Mouse (Mus musculus) adipocyte (in vitro differentiated cells): ENCODE measurements at regions not wholly inside any gene's neighbourhood (a gene's known extent, or its start where the extent isn't known, plus 50 kb on each side); places are given as distances from the start of the nearest gene placed in this dataset.
A peak's percentile ranks its signal among the peaks of the same experiment; 100 is the strongest.

ENCODE experiments used
- DNase-seq: peaks from one replicate; pipeline ENCODE4 v3.0.0-alpha.2; 2016; ENCODE audit warnings: low spot score

- DNase-seq = peak; percentile 29
Measured at GRCm38 (mm10) chr8:10825192-10825926, 182.9 kb downstream of the Irs2 start.

DNA sequence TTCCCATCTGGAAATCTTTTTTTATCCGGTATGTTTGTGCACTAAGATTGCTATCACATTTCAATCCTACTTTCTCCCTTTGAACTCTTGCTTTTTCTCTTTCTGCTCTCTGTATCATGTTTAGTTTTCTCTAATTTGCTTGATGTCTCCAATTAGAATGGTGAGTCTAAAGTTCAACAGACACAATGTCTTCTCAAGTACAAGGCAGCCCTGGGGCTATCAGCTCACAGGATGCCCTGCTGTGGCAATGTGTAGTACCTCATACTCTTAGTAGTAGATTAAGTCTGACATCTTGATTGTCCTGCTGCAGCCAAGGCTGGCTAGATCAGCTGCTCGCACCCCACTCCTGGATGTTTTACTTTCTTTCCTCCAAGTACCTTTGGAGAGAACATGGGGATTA lies 186.4 kb downstream of the Irs2 start:
- DNase-seq = no peak

- DNase-seq = peak; percentile 70
Measured at GRCm38 (mm10) chr8:10814499-10814898, 193.8 kb downstream of the Irs2 start.

DNA sequence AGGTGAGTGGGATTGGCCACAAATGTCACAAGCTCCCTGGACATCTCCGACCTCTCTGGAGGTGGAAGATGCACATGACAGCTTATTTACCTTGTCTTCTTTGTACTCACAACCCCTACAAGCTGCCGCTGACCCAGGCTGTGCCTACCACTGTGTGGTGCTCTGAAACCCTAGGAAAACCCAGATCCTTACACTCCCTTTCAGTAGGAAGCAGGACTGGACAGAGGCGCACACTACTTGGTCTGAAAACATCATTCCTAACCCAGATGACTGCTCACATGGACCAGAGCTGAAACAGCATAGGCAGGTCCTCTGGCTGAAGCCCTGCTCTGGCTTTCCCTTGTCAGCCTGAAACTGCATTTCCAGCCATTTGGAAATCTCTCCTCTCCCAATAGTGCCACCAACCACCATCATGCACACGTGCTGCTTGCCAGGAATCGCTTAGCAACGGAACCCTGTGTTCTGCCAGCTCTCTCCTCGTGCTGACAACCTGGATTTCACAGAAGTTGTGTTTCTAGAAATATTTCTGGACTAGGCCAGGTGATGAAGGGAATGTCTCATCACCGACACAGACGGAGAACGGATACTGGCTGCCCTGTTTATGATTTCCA lies 196.1 kb downstream of the Irs2 start:
- DNase-seq = peak; percentile 43

DNA sequence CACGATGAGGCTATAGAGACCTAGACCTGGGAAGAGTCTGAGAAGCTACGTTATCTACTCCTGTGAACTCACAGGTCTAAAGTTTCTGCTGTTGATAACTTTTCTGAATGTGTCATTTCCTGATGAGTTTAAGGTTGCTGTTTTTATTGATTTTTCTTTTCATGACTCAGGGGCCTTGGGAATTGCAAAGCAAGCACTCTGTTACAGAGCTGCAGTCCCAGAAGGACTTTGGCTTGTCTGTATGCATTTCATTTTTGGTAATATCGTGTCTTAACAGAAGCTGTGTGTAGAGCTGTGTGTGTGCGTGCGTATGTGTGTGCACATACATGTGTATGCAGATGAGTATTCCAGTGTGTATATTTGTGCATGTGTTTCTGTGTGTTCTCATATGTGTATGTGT lies 201.2 kb downstream of the Irs2 start:
- DNase-seq = no peak

GRCm38 (mm10) chr8:10805405-10806151 lies 202.7 kb downstream of the Irs2 start:
- no peak for DNase-seq

GRCm38 (mm10) chr8:10804974-10805373 lies 203.3 kb downstream of the Irs2 start:
- peak; percentile 31 for DNase-seq

GRCm38 (mm10) chr8:10802003-10802402 lies 206.3 kb downstream of the Irs2 start:
- peak; percentile 33 for DNase-seq

- DNase-seq = peak; percentile 45
Measured at GRCm38 (mm10) chr8:10801580-10801979, 206.7 kb downstream of the Irs2 start.

DNA sequence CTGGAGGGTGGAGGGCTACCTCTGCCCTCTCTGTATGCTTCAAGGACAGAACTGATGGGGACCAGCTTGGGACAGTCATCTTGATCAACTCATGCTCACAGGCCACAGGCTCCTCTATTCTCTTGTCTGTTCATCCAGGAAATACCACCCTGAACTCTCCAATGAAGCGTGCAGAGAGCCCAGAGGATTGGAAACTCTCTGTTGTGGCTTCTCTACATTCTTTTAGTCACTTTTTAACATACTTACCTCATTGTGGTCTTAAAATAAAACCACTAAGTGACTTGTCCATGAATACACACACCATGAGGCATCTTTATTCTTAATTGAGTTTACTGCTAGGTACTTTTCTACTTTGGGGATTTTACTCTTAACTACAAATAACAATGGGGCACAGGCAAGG lies 209.8 kb downstream of the Irs2 start:
- no peak for DNase-seq

DNA sequence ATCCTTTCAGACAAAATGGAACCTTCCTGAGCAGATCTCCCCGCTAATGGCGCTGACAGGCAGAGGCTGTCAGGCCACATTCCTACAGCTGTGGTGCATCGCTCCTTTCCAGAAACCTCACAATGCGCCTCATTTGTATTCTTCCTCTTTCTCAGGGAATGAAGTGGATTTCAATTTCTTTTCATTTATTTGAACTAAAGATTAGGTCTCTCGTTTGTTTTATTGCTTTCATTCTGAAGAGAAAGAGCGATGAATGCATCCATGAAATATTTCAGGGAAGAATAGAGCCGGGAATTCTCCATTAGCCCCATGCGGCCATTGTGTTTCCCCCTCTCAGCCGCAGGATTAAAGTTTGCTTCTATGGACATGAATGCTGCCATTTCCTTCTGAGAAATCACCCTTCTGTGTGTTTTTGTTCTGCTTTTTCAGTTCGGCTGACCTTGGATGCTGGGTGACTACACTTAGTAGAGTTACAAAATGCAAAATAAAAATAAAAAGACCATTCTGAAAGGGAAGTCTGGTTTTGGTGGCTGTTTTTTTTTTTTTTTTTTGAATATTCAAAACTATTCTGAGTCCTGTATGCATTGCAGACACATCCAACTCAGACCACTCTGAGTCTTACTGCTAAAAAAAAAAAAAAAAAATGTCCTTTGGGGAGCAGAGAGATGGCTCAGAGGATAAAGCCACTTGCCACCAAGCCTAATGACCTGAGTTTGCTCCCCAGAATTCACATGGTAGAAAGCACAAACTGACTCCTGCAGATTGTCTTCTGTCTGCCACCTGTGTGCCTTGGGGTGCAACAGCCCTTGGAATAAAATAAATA lies 213.7 kb downstream of the Irs2 start:
- DNase-seq = no peak

DNA sequence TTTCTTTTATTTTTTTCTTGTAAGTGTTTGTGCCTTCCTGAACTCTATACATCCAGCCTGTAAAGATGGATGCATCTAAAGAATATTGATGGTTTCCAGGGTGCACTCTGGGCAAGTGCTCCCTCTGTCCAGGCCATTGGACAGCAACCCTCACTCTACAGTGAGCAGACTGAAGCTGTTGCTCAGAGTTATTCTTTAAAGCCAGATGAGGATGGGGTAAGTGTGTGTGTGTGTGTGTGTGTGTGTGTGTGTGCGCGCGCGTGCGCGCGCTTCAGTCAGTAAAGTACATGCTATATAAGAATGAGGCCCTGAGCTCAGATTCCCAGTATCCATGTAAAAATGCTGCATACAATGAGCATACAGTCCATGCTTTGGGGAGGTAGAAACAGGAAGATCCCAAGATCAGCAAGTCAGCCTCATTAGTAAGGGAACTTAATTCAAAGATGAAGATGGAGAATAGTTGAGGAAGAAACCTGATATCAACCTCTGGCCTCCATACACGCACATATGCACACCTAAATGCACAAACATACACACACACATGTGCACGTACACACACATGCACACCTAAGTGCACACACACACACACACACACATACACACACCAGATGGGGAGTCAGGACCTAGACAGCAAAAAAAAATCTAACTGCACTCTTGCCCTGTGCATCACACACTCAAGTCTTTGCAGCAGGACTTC lies 214.4 kb downstream of the Irs2 start:
- no peak for DNase-seq

GRCm38 (mm10) chr8:10788496-10789200 lies 219.6 kb downstream of the Irs2 start:
- DNase-seq = peak; percentile 33

GRCm38 (mm10) chr8:10785801-10786200 lies 222.5 kb downstream of the Irs2 start:
- DNase-seq = no peak

DNA sequence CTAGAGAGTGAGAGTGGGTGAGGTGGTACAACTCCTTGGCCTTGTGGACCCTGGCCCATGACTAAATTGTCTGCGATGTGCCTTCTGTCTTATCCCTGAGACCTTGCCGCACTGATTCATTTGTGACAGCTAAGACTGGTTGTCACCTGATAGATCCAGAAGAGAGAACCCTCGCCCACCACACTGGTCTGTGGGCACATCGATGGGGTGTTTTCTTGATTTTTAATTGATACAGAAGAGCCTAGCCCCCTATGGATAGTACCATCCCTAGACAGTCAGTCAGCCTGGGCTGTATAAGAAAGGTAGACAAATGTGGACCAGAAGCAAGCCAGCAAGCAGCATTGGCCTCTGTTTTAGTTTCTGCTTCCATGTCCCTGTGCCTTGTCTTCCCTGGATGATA lies 222.9 kb downstream of the Irs2 start:
- DNase-seq = no peak

GRCm38 (mm10) chr8:10784481-10784880 lies 223.8 kb downstream of the Irs2 start:
- DNase-seq = no peak

DNA sequence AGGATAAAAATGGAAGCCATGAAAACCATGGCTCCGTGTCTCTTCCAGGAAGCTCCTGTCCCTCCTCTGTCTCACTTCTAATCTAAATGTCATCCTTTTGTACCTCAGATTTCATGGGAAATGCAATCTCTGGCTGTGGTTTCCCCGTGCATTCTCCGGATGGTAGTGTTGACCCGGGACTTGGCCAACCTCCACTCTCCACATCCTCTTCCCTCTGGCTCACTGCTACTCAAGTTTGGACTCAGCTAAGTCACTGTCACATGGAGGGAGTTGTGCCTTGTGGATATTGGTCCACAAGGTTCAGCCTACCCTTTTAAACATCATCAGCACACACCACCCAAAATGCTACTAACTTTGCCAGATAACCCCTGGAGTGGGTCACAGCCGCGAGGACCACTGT lies 226.4 kb downstream of the Irs2 start:
- no peak for DNase-seq

GRCm38 (mm10) chr8:10779636-10780035 lies 228.6 kb downstream of the Irs2 start:
- DNase-seq = no peak

DNA sequence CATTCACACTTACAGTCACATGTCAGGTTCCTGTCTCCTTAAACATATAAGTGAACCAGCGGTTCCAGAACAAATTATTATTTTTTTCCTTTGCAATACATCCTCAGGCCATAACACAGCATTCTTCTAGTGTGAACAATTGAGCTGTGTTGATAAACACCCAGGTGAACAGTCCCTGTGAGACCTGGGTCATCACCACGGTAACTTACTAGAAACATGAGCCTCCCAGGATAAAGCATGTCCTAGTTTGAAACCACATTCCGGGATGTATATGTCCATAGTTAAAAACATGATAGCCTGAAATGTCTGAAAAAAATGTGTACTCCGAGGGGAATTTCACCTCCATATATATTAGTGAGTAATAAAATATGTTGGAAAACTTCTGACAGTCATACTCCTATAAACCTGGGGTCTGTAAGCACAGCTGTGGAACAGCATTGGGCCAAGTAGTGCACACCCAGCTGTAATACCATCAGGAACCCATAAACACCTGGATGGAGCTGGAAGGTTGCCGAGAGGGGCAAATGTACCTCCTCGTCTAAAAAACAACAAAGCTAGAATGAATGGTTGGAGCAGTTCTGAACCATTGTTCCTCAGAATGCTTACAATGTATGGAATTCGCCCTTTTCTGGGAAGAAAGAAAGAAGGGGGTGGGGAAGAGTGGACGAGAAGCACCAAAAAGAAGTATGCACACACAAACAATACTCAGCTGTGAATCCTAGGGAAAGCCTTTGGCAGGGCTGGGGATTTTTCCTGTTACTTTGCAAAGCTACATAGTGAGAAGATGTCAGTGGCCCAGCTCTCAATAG lies 232.9 kb downstream of the Irs2 start:
- DNase-seq = no peak

- DNase-seq = no peak
Measured at GRCm38 (mm10) chr8:10774778-10775177, 233.5 kb downstream of the Irs2 start.
